Mouse (Mus musculus) forebrain, postnatal 0 days (tissue): ENCODE results near the gene Nfat5. TPM values are rescaled to one million over a fixed set of nuclear protein-coding genes. Genes with fewer than 3 reads are reported as not detected.

Source experiments
- ATAC-seq: fragments of 200-750 bp; cut with Nextera tagmentation; 2 replicates; pipeline ENCODE4 v1.8.0; 2017; ENCODE audit warnings: mild to moderate bottlenecking, moderate library complexity
- DNase-seq: peaks from one replicate; pipeline ENCODE4 v3.0.0-alpha.2; 2015
- H3K27ac ChIP-seq: fragments of 300-500 bp; sonication (generic); 2 replicates; pipeline ENCODE4 v1.5.1; 2014; ENCODE audit warnings: low read depth, mild to moderate bottlenecking, antibody characterized with exemption, low read length, moderate library complexity, mixed read lengths
- H3K27me3 ChIP-seq: fragments of 300-500 bp; sonication (generic); 2 replicates; pipeline ENCODE4 v1.6.1; 2014; ENCODE audit warnings: mild to moderate bottlenecking, low read length, mixed read lengths; ENCODE audit not compliant: insufficient read depth
- H3K36me3 ChIP-seq: fragments of 300-500 bp; sonication (generic); 2 replicates; pipeline ENCODE4 v1.6.1; 2014; ENCODE audit warnings: mild to moderate bottlenecking, moderate library complexity; ENCODE audit not compliant: insufficient read depth
- H3K4me1 ChIP-seq: fragments of 300-500 bp; sonication (generic); 2 replicates; pipeline ENCODE4 v1.6.1; 2014; ENCODE audit warnings: antibody characterized with exemption; ENCODE audit not compliant: insufficient read depth
- H3K4me2 ChIP-seq: fragments of 300-500 bp; sonication (generic); 2 replicates; pipeline ENCODE4 v1.6.1; 2014; ENCODE audit warnings: low read depth, mild to moderate bottlenecking, moderate library complexity
- H3K4me3 ChIP-seq: fragments of 300-500 bp; sonication (generic); 2 replicates; pipeline ENCODE4 v1.5.1; 2014; ENCODE audit warnings: low read depth, low read length, mixed read lengths
- H3K9ac ChIP-seq: fragments of 300-500 bp; sonication (generic); 2 replicates; pipeline ENCODE4 v1.6.1; 2014; ENCODE audit warnings: mild to moderate bottlenecking
- H3K9me3 ChIP-seq: fragments of 300-500 bp; sonication (generic); 2 replicates; pipeline ENCODE4 v1.6.1; 2016; ENCODE audit warnings: low read length
- CTCF ChIP-seq: sonication (generic); IDR thresholded peaks from 2 replicates; pipeline ENCODE4 v1.5.1; 2016; ENCODE audit warnings: antibody characterized with exemption, control low read depth, low read depth
- WGBS: fragments of 180-500 bp; shearing (Covaris S2); extraction: QIAGEN DNeasy Blood & Tissue Kit; methylation state at CpG from one replicate; pipeline ENCODE4 v1.1.7; 2014; 5-methylcytosine and 5-hydroxymethylcytosine counted together
- polyA plus RNA-seq: library from polyadenylated mRNA; unstranded; fragments of >200 nt; fragmentation: Nextera tagmentation; extraction: Ambion mirVana; gene quantifications from 2 replicates; pipeline ENCODE4 v1.2.1, GENCODE M21; 2015
- total RNA-seq: library from RNA; depleted of rRNA; stranded (reverse); fragments of >200 nt; gene quantifications from 2 replicates; pipeline ENCODE4 v1.2.3, GENCODE M21; 2014

The Nfat5 gene
- total and polyA plus RNA-seq, 2 experiments from 2014 or later = 4.2 to 22.1 TPM

DNA sequence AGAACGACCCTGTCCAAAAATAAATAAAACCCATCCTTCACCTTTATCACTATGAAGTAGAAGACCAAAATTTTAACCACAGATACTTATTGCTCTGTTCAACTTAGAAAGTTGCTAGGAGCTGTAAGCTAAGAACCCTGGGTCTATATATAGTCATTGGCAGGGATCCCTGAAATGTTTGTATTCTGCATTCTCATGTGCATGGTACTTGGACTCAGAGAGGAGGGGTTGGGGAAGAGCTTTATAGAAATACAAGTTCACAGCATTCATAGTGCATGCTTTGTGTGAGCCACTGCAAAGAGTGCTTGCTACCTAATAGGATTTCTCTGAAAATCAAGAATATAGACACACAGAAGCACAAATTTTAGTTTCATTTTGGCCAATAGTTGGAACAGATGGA, 43.2 kb downstream of the Nfat5 start:
- ATAC-seq (no peak), DNase-seq (peak; percentile 35)
- no peak overlapping the region for H3K4me3 ChIP-seq
- no peak overlapping the region for H3K9ac ChIP-seq
- 88% methylated on average over 1 of the region's 1 CpGs for WGBS
- no peak for TF ChIP-seq CTCF
- no peaks in the 10 kb centered on the region for H3K27me3 ChIP-seq
- H3K36me3 ChIP-seq = no peaks in the 10 kb centered on the region
- no peaks in the 10 kb centered on the region for H3K9me3 ChIP-seq
- H3K27ac ChIP-seq = no peak overlapping the region
- H3K4me1 ChIP-seq = no peaks in the 10 kb centered on the region
- H3K4me2 ChIP-seq = no peak overlapping the region

DNA sequence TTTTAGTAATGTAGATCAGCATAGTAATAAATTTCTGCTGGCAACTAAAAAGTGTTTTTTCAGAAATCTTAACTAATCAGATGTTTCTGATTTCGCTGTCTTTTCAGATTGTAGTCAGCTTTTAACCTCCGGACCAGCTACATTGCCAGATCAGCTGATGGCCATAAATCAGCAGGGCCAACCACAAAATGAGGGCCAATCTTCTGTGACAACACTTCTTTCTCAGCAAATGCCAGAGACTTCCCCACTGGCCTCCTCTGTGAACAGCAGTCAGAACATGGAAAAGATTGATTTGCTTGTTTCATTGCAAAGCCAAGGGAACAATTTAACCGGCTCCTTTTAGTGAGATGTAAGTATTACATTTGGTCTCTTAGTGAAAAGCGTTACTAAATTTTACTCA, 77.0 kb downstream of the Nfat5 start:
- Histone ChIP-seq H3K4me1 (no peaks in the 10 kb centered on the region), H3K9ac (no peak overlapping the region), H3K27me3 (no peaks in the 10 kb centered on the region), H3K36me3 (peaks cover 48% of the 10 kb centered on the region), H3K4me2 (no peak overlapping the region), H3K4me3 (no peak overlapping the region), H3K27ac (no peak overlapping the region), H3K9me3 (no peaks in the 10 kb centered on the region)
- DNase-seq = no peak
- no peak for TF ChIP-seq CTCF
- ATAC-seq = no peak
- WGBS = 94% methylated on average over 4 of the region's 4 CpGs

- no peaks in the 10 kb centered on the region for H3K4me1 ChIP-seq
- TF ChIP-seq CTCF = no peak
- no peak overlapping the region for H3K27ac ChIP-seq
- no peaks in the 10 kb centered on the region for H3K9me3 ChIP-seq
- peaks cover 13% of the 10 kb centered on the region; the same call in 1 of the 2 replicates for H3K36me3 ChIP-seq
- ATAC-seq (no peak), DNase-seq (no peak)
- H3K9ac ChIP-seq = no peak overlapping the region
- no peak overlapping the region for H3K4me2 ChIP-seq
- 89% methylated on average over 3 of the region's 3 CpGs for WGBS
- H3K4me3 ChIP-seq = no peak overlapping the region
- no peaks in the 10 kb centered on the region for H3K27me3 ChIP-seq
Measured at GRCm38 (mm10) chr8:107377346-107377745, 84.1 kb downstream of the Nfat5 start.

DNA sequence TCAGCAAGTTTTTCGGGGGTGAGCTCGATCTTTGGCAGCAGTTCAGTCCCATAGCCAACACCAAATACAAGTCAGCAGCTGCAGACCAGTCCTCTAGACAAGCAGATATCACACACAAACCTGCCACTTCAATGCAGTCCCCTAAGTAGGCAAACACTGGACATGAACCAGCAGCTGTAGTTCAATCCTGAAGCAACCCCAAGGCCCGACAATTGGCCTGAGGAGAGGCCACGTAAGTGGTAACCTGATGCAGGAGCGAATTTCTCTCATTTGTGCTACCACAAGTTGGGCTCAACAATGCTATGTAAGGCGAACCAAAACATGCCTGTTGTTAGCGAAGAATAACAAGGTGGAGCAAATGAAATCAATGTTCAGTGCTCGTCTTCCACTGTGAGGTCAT, 87.5 kb downstream of the Nfat5 start:
- peaks cover 9% of the 10 kb centered on the region; the same call in 1 of the 2 replicates for H3K36me3 ChIP-seq
- WGBS = 90% methylated on average over 8 of the region's 8 CpGs
- no peak overlapping the region for H3K4me2 ChIP-seq
- no peak for DNase-seq
- no peaks in the 10 kb centered on the region for H3K27me3 ChIP-seq
- no peak for ATAC-seq
- no peak for TF ChIP-seq CTCF
- H3K9me3 ChIP-seq = no peaks in the 10 kb centered on the region
- no peak overlapping the region for H3K4me3 ChIP-seq
- no peak overlapping the region for H3K9ac ChIP-seq
- H3K4me1 ChIP-seq = no peaks in the 10 kb centered on the region
- H3K27ac ChIP-seq = no peak overlapping the region

GRCm38 (mm10) chr8:107381666-107382065, 88.4 kb downstream of the Nfat5 start:
- no peaks in the 10 kb centered on the region for H3K27me3 ChIP-seq
- H3K9ac ChIP-seq = no peak overlapping the region
- no peaks in the 10 kb centered on the region for H3K4me1 ChIP-seq
- H3K9me3 ChIP-seq = no peaks in the 10 kb centered on the region
- no peak for DNase-seq
- peaks cover 9% of the 10 kb centered on the region; the same call in 1 of the 2 replicates for H3K36me3 ChIP-seq
- H3K27ac ChIP-seq = no peak overlapping the region
- TF ChIP-seq CTCF = no peak
- no peak overlapping the region for H3K4me2 ChIP-seq
- 92% methylated on average over 4 of the region's 4 CpGs for WGBS
- no peak overlapping the region for H3K4me3 ChIP-seq
- ATAC-seq = no peak

DNA sequence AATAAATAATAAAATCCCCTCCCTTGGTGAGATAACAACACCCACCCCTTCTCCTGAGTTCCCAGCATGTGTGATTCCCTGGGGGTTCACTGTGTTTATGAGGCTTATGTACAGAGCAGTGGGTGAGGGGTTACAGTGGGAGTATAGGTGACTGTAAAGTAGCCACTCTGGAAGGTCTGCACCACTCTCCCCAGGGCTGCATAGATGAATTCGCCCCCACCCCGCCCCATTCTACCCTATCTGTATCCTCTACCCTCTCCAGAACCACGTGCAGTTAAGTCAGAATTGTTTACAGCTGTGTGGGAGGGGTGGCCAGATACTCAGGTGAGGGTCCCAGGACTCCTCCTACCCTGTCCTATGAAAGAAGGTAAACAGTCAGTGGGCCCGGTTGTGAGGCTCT, 89.6 kb downstream of the Nfat5 start:
- TF ChIP-seq CTCF = no peak
- no peak for DNase-seq
- no peak overlapping the region for H3K9ac ChIP-seq
- no peaks in the 10 kb centered on the region for H3K4me1 ChIP-seq
- WGBS = 80% methylated on average over 4 of the region's 4 CpGs
- no peak for ATAC-seq
- H3K4me2 ChIP-seq = no peak overlapping the region
- no peak overlapping the region for H3K4me3 ChIP-seq
- H3K27ac ChIP-seq = no peak overlapping the region
- H3K9me3 ChIP-seq = no peaks in the 10 kb centered on the region
- H3K27me3 ChIP-seq = no peaks in the 10 kb centered on the region
- peaks cover 9% of the 10 kb centered on the region; the same call in 1 of the 2 replicates for H3K36me3 ChIP-seq

GRCm38 (mm10) chr8:107384651-107385050, 91.4 kb downstream of the Nfat5 start:
- DNase-seq = no peak
- WGBS = 65% methylated on average over 5 of the region's 5 CpGs
- no peak overlapping the region for H3K27ac ChIP-seq

More at GRCm38 (mm10) chr8:107384651-107385050, 91.4 kb downstream of the Nfat5 start:
- Histone ChIP-seq H3K9me3 (no peaks in the 10 kb centered on the region), H3K36me3 (peaks cover 6% of the 10 kb centered on the region; the same call in 1 of the 2 replicates), H3K4me3 (no peak overlapping the region), H3K27me3 (no peaks in the 10 kb centered on the region), H3K9ac (no peak overlapping the region), H3K4me2 (no peak overlapping the region), H3K4me1 (no peaks in the 10 kb centered on the region)
- no peak for TF ChIP-seq CTCF
- no peak for ATAC-seq
